Mouse (Mus musculus): ENCODE data around the gene Tnfaip2.

Gene Tnfaip2

DNA sequence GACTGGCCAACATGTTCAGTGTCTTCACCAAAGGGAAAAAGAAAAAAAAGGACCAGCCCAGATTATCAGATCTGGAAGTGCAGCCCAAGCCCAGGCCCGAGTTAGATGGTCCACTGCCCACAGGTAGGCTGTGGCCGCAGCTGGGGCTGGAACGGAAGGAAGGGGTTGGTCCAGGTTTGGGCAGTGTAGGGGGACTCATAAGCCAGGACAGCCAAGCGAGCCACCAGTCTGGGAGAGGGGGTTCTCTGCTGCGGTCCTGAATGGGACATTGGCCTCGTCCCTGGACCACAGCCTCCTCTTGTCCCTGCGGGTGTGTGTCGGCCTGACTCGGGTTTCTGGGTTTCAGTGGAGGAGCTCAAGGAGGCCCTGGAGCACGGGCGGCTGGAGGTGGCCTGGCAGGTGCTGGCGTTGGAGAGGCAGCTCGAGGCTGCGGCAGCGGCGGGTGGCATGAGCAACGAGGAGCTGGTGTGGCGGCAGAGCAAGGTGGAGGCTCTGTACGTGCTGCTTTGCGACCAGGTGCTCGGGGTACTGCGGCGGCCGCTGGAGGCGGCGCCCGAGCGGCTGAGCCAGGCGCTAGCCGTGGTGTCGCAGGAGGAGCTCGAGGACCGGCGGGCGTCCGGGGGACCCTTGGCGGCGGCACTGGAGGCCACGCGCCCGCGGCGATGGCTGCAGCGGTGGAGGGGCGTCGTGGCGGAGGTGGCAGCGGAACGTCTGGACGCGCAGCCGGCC lies 3.1 kb downstream of the Tnfaip2 start:
- in situ Hi-C loops (cut with MboI), result no loop called here

GRCm38 (mm10) chr12:111445890-111446613 lies 3.8 kb downstream of the Tnfaip2 start:
- in situ Hi-C loops (cut with MboI), result no loop called here

- in situ Hi-C loops (cut with MboI), result no loop called here
Observed at GRCm38 (mm10) chr12:111446745-111447144, 4.5 kb downstream of the Tnfaip2 start.

DNA sequence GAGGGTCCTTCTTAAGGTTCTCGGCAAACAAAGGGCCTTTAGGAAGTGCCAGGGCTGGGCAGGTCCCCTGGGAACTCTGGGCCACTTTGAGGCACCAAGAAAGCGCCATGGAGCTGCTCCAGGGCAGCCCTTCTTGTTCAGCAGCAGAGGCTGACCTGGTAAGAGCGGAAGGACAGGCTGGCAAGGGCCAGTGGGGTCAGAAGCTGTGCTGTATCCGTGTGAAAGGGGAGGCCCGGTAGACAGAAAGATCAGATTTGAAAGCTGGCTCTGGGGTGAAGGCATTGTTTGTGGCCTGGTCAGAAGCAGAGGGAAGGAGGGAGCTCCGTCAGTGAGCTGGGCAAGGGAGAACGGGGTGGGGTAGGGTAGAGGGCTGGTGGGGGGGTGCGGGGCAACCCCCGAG lies 5.1 kb downstream of the Tnfaip2 start:
- in situ Hi-C loops (cut with MboI), result no loop called here

DNA sequence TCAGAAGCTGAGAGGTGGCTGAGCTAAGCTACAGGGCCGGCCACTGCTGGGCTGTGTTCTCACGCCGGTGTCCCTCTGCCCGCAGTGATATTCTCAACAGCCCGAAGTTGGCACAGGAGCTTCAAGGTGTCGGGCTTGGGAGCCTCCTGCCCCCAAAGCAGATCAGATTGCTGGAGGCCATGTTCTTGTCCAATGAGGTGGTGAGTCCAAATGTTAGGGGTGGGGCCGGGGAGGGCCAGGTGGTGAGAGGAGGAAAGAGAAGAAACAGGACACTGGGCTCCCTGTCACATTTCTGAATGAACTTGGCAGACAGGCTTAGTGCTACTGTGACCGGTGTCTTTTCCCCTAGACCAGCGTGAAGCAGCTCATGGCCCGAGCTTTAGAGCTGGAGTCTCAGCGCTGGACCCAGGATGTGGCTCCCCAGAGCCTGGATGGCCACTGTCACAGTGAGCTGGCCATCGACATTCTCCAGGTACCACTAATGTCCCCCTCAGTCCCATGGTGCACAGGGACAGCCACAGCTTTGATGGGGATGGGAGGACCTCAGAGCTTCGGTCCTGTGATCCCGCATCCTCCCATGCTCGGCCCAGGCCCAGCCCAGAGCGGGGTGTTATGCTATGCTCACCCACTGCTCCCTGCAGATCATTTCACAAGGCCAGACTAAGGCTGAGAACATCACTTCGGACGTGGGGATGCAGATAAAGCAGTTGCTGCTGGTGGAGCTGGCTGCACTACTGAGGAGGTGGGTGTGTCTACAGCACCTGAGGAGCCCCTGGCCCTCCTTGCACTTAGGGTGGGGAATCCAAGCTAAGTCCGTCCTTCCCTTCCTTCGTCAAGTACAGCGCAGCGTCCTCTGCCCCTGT lies 5.9 kb downstream of the Tnfaip2 start:
- in situ Hi-C loops (cut with MboI), result no loop called here

GRCm38 (mm10) chr12:111448931-111449705 lies 6.8 kb downstream of the Tnfaip2 start:
- in situ Hi-C loops (cut with MboI), result no loop called here

GRCm38 (mm10) chr12:111450359-111450758 lies 8.1 kb downstream of the Tnfaip2 start:
- in situ Hi-C loops (cut with MboI), result no loop called here

DNA sequence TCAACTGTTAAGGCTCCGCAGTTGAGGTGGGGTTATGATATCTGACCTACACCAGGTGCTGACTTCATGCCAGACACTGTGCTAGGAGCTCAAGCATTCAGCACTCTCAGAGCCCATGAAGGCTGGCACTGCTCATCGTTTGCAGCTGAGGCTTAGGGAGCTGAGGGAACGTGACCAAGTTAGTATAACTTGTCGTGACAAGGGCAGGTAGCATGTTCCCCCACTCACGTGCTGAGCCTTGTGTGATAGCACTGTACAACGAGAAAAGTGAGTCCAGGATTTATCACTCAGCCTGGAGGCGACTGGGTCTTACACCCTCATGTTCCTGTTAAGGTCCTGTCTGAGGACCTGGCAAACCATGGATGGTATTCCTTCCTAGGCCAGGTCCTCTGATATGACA lies 9.3 kb downstream of the Tnfaip2 start:
- in situ Hi-C loops (cut with MboI), result no loop called here

DNA sequence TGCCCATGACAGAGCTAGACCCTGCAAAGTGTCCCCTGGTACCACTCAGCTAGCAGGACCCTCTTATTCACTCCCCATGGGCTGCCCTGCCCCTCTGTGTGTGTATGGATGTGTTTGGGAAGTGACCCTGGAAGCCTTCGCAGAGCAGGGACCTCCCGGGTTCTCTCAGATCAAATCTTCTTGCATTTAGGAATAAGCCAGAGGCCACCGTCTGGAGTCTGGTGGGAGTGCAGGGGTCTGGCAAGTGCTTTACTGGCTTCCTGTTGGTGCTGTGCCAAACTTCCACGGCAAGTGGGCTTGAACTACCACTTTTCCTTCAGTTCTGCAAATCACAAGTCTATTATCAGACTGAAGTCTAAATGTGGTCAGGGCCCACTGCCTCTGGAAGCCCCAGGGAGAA lies 11.8 kb downstream of the Tnfaip2 start:
- in situ Hi-C loops (cut with MboI), result no loop called here

DNA sequence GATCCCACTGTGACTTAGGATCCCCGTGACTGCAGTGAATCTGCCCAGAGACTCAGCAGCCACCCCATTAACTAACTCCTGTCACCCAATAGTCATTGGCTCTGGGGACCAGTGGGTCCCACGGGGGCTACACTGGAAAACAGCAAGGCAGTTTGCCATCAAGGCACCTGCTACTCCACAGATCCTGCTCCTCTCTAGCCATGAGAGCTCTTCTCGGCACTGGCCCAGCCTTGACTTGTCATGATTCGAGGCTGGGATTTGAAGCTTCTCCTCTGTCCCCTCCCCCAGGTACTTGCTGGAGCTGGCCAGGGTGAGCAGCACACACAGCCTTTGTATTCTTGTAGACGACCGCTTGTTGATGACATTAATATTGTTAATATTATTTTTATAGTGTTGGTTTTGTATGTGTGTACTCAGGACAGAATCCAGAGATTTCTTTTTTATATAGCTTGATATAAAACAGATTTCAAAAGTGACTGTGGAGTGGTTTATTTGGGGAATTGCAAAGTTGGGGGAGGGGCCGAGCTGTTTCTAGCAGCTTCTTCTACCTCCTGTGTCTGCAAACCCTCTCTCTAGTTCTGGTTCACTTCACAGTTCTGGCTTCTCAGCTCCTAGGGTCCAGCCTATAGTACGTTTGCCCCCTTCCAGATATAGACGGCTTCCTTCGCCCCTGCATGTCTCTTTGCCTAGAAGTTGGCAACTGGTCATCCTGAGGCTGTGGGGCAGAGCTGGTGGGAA lies 12.4 kb downstream of the Tnfaip2 start:
- in situ Hi-C loops (cut with MboI), result no loop called here

DNA sequence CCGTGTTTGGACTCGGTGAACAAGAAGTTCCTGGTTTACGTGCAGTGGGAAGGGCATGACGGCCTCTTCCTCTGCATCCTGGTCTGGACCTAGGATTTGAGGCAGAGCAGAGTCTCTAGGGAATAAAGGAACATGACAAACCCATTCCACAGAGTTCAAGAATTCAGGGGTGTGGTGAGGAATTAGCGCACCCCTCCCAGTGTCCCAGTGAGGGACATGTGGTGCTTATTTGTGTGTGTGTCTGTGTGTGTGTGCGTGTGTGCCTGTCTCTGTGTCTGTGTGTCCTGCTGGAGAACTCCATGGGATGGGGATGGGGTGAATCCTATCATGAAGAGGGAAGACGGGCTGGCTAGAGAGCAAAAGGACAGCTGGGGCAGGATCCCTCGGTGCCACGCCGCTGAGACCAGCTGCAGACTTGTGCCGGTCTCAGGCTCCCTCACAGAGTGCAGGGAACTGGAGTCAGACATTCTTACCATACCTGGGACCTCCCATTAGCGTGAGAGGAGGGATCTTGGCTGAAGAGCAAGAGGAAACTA lies 13.1 kb downstream of the Tnfaip2 start:
- in situ Hi-C loops (cut with MboI), result no loop called here

- in situ Hi-C loops (cut with MboI), result no loop called here
Observed at GRCm38 (mm10) chr12:111455860-111456259, 13.6 kb downstream of the Tnfaip2 start.

GRCm38 (mm10) chr12:111457742-111458141 lies 15.5 kb downstream of the Tnfaip2 start:
- in situ Hi-C loops (cut with MboI), result no loop called here

- in situ Hi-C loops (cut with MboI), result no loop called here
Observed at GRCm38 (mm10) chr12:111463570-111463969, 21.3 kb downstream of the Tnfaip2 start.

DNA sequence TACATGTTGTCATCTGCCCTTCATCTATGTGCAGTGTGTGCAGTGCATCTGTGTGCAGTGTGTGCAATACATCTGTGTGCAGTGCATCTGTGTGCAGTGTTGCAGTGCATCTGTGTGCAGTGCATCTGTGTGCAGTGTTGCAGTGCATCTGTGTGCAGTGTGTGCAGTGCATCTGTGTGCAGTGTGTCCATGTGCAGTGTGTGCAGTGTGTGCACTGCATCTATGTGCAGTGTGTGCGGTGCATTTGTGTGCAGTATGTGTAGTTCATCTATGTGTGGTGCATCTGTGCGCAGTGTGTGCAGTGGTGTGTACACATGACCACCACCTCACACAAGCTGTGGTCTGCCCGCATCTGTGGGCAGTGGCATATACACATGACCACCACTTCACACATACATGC lies 24.1 kb downstream of the Tnfaip2 start:
- in situ Hi-C loops (cut with MboI), result no loop called here

- in situ Hi-C loops (cut with MboI), result no loop called here
Observed at GRCm38 (mm10) chr12:111468206-111468605, 25.9 kb downstream of the Tnfaip2 start.

DNA sequence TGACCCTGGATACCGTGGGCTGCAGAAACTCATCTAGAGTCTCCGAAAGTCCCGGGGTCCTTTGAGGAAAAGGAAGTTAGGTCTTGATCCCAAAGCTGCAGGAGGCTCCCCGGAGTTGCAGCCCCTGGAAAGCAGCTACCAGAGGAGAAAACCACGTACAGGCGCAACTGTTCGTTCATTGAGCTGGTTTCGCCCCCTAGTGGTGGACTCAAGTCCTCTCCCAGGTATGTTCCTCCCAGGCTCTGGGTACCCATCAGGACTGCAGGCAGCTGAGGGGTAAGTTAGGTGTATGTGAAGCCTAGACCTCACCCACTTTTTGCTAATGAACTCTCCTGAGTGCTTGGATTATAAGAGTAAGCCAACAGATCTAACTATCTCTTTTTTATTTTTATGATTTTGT lies 27.2 kb downstream of the Tnfaip2 start:
- in situ Hi-C loops (cut with MboI), result no loop called here

DNA sequence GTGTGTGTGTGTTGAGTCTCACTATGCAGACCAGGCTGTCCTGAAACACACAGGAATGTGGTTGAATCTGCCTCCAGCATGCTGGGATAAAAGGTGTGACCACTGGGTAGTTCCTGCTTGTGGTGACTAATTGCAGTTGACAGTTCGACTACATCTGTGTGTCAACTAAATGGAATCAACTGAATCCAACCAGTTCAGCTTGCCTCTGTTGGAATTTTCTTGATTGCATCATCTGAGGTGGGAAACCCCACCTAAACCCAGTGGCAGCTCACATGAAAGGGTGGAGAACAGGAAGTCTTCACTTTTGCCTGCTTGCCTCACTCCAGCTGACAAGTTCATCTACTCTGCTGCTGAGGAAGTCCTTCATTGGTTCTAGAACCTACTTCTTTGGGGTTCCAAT lies 28.9 kb downstream of the Tnfaip2 start:
- in situ Hi-C loops (cut with MboI), result no loop called here

- in situ Hi-C loops (cut with MboI), result no loop called here
Observed at GRCm38 (mm10) chr12:111471721-111472120, 29.5 kb downstream of the Tnfaip2 start.

- in situ Hi-C loops (cut with MboI), result no loop called here
Observed at GRCm38 (mm10) chr12:111472886-111473285, 30.6 kb downstream of the Tnfaip2 start.

DNA sequence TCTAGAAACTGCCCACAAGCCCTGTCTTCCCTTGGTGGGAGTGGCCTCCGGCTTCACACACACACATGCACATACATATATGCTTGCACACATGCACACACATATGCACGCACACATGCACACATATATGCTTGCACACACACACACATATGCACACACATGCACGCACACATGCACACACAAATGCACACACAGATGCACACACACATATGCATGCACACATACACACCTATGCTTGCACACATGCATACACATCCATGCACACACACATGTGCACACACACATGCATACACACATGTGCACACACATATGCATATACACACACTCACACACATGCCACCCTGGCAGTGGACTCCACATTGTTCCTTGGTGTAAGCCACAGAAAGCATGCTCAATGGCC lies 32.1 kb downstream of the Tnfaip2 start:
- in situ Hi-C loops (cut with MboI), result no loop called here
